11 mouse cellular contexts compared by ENCODE assay signal in the genomic region with DNA sequence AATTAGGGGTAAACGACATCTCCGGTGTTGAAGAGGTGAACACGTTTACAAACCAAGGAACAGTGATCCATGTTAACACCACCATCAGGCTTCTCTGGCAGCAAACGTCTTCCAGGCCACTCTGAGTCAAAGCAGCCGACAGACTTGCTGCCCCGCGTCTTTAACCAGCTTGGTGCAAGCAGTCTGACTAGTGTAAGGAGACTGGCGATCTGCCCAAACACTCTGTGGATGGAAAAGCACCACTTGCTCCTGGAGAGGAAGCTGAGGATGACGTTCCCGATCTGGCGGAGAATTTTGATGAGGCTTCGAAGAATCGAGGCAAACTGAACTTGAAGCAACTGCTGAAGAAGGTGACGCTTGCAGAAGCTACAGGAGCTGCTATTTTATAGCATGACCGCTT. TPM values are rescaled to one million over a fixed set of nuclear protein-coding genes. Genes with fewer than 3 reads are reported as not detected.
DNase-seq lines count a peak whose midpoint lies in the region; ATAC-seq lines count a peak whose summit lies in the region.
"Had no signal": no experiment of that assay in that cellular context is flagged by ENCODE, and none has a peak within 500 bp of the region (broad histone marks: within the 10 kb centered on the region; RNA-seq: fewer than 3 reads in every experiment).

No protein-coding gene starts in this region.

- no peak overlapping the region for H3K9ac ChIP-seq in embryonic facial prominence, embryonic 14.5 days (ENCODE audit: low read depth, low read length)
- no peak overlapping the region for H3K9ac ChIP-seq in kidney, embryonic 16.5 days (replicated peaks; ENCODE audit: low read length)
- no peak overlapping the region for H3K9ac ChIP-seq in limb, embryonic 15.5 days
- H3K9ac ChIP-seq: liver, embryonic 14.5 days had no signal

- H3K4me1 ChIP-seq in embryonic facial prominence, embryonic 14.5 days (ENCODE audit: control insufficient read depth, insufficient read depth, low read length), result no peaks in the 10 kb centered on the region
- H3K4me1 ChIP-seq in embryonic facial prominence, embryonic 10.5 days, result peaks cover 14% of the 10 kb centered on the region
- no peaks in the 10 kb centered on the region for H3K4me1 ChIP-seq in kidney, embryonic 16.5 days (ENCODE audit: insufficient read depth, low read length)
- H3K4me1 ChIP-seq in limb, embryonic 15.5 days, result peaks cover 10% of the 10 kb centered on the region

- H3K27ac ChIP-seq in embryonic facial prominence, embryonic 14.5 days (replicated peaks; ENCODE audit: low read depth, low read length), result no peak overlapping the region
- H3K27ac ChIP-seq in embryonic facial prominence, embryonic 10.5 days (replicated peaks), result no peak overlapping the region
- H3K27ac ChIP-seq in kidney, embryonic 16.5 days (ENCODE audit: low read length), result no peak overlapping the region
- 0 out of 2 replicates have a peak overlapping the region, but pooled peaks have one; percentile 9 for H3K27ac ChIP-seq in limb, embryonic 15.5 days
- H3K27ac ChIP-seq: heart, adult 2 months; liver, embryonic 14.5 days had no signal

- no peak overlapping the region for H3K4me2 ChIP-seq in embryonic facial prominence, embryonic 14.5 days (ENCODE audit: low read depth, low read length)
- no peak overlapping the region for H3K4me2 ChIP-seq in kidney, embryonic 16.5 days (replicated peaks; ENCODE audit: low read depth, low read length)
- no peak overlapping the region for H3K4me2 ChIP-seq in limb, embryonic 15.5 days

- DNase-seq in embryonic facial prominence, embryonic 14.5 days (ENCODE audit: low spot score), result peak; percentile 56
- DNase-seq in embryonic facial prominence, embryonic 10.5 days (ENCODE audit: low spot score), result no peak
- DNase-seq in kidney, postnatal 10 days, result peak; percentile 67
- peak; percentile 19 for DNase-seq in 3T3-L1 (ENCODE audit: low read depth, low spot score)
- DNase-seq in thymus, postnatal 36 days, result no peak
- no peak for DNase-seq in testis, postnatal 14 days (ENCODE audit: low spot score)
- DNase-seq: retina, postnatal 1 day had no signal

- no peak overlapping the region for H3K4me3 ChIP-seq in embryonic facial prominence, embryonic 14.5 days (ENCODE audit: low read depth, low read length)
- no peak overlapping the region for H3K4me3 ChIP-seq in embryonic facial prominence, embryonic 10.5 days
- no peak overlapping the region for H3K4me3 ChIP-seq in kidney, embryonic 16.5 days (ENCODE audit: low read length)
- H3K4me3 ChIP-seq in limb, embryonic 15.5 days, result no peak overlapping the region
- H3K4me3 ChIP-seq: heart, adult 2 months had no signal

- H3K36me3 ChIP-seq in embryonic facial prominence, embryonic 14.5 days (ENCODE audit: control insufficient read depth, insufficient read depth, low read length), result no peaks in the 10 kb centered on the region
- no peaks in the 10 kb centered on the region for H3K36me3 ChIP-seq in embryonic facial prominence, embryonic 10.5 days (replicated peaks)
- H3K36me3 ChIP-seq in kidney, embryonic 16.5 days (ENCODE audit: insufficient read depth, low read length), result no peaks in the 10 kb centered on the region
- no peaks in the 10 kb centered on the region for H3K36me3 ChIP-seq in limb, embryonic 15.5 days

- H3K9me3 ChIP-seq in embryonic facial prominence, embryonic 14.5 days (ENCODE audit: control insufficient read depth, low read length), result no peaks in the 10 kb centered on the region
- no peaks in the 10 kb centered on the region for H3K9me3 ChIP-seq in embryonic facial prominence, embryonic 10.5 days
- H3K9me3 ChIP-seq in kidney, embryonic 16.5 days (ENCODE audit: low read length), result no peaks in the 10 kb centered on the region
- no peaks in the 10 kb centered on the region for H3K9me3 ChIP-seq in limb, embryonic 15.5 days

- ATAC-seq in embryonic facial prominence, embryonic 14.5 days (ENCODE audit: low read depth), result no peak
- no peak for ATAC-seq in kidney, embryonic 16.5 days (ENCODE audit: low FRiP score, low TSS enrichment)
- ATAC-seq in limb, embryonic 15.5 days (ENCODE audit: insufficient number of reproducible peaks, low FRiP score, low TSS enrichment, low read depth), result no peak

- H3K27me3 ChIP-seq in embryonic facial prominence, embryonic 14.5 days (replicated peaks; ENCODE audit: control insufficient read depth, insufficient read depth, low read length), result no peaks in the 10 kb centered on the region
- no peaks in the 10 kb centered on the region; the same call in 1 of the 2 replicates for H3K27me3 ChIP-seq in embryonic facial prominence, embryonic 10.5 days (replicated peaks; ENCODE audit: low read depth, poor library complexity, severe bottlenecking)
- H3K27me3 ChIP-seq in kidney, embryonic 16.5 days (ENCODE audit: insufficient read depth, low read length), result no peaks in the 10 kb centered on the region
- no peaks in the 10 kb centered on the region for H3K27me3 ChIP-seq in limb, embryonic 15.5 days

- WGBS in embryonic facial prominence, embryonic 14.5 days, result 61% methylated on average over 15 of the region's 15 CpGs
- WGBS in embryonic facial prominence, embryonic 10.5 days, result 78% methylated on average over 15 of the region's 15 CpGs
- WGBS in kidney, embryonic 16.5 days, result 56% methylated on average over 15 of the region's 15 CpGs
- 47% methylated on average over 15 of the region's 15 CpGs for WGBS in limb, embryonic 15.5 days

RNA-seq across cellular contexts. Expression of a gene that starts 57.5 kb away (rescaled TPM):
- polyA plus RNA-seq in embryonic facial prominence, embryonic 14.5 days (2014; fragmentation: Nextera tagmentation; extraction: Ambion mirVana), result 15.7 and 16.5 TPM in 2 replicates
- 11.5 and 11.6 TPM in 2 replicates for polyA plus RNA-seq in embryonic facial prominence, embryonic 10.5 days (2016; fragmentation: Nextera tagmentation; extraction: Ambion mirVana)
- 8.2 and 9.1 TPM in 2 replicates for polyA plus RNA-seq in kidney, embryonic 16.5 days (2015; fragmentation: Nextera tagmentation; extraction: Ambion mirVana)
- 14.3 and 16.5 TPM in 2 replicates for polyA plus RNA-seq in limb, embryonic 15.5 days (2015; fragmentation: Nextera tagmentation; extraction: Ambion mirVana)

Comparison
In these comparisons a context has a peak if more than half of its experiments do, and no peak if none do; other contexts are left out.
1. DNase-seq: peak in embryonic facial prominence, embryonic 14.5 days (single experiment), kidney, postnatal 10 days (single experiment) and 3T3-L1 (single experiment); none in embryonic facial prominence, embryonic 10.5 days (single experiment), thymus, postnatal 36 days (0 of 2) and testis, postnatal 14 days (single experiment).